Mouse (Mus musculus): ENCODE measurements around the gene 2810004N23Rik.

GRCm38 (mm10) chr8:124888385-124888784, 25.5 kb upstream of the 2810004N23Rik start:
- no peak for TF ChIP-seq CTCF (IDR thresholded peaks at IDR 0.05; ENCODE audit: low read depth, low read length)
- TF ChIP-seq TAL1 (conservative IDR thresholded peaks at IDR 0.05; ENCODE audit: low read depth, low read length), result no peak
- TF ChIP-seq GATA1 (IDR thresholded peaks at IDR 0.05; ENCODE audit: borderline replicate concordance, low read length), result no peak

Measured in G1E (cell line).